Mouse (Mus musculus) layer of hippocampus, postnatal 36 days (tissue): Measurements from ENCODE around the gene Pex5l. TPM values are rescaled to one million over a fixed set of nuclear protein-coding genes. Genes with fewer than 3 reads are reported as not detected.

Source experiments
- DNase-seq, 2 experiments: peaks; one replicate each; pipeline ENCODE4 v3.0.0; 2022
- total RNA-seq, 2 experiments: library from RNA; stranded (reverse); gene quantifications; 2 replicates each; pipeline ENCODE4 v1.2.3; 2021

Pex5l gene
- 100 to 1,000 TPM; 284 to 289 TPM for total RNA-seq

DNA sequence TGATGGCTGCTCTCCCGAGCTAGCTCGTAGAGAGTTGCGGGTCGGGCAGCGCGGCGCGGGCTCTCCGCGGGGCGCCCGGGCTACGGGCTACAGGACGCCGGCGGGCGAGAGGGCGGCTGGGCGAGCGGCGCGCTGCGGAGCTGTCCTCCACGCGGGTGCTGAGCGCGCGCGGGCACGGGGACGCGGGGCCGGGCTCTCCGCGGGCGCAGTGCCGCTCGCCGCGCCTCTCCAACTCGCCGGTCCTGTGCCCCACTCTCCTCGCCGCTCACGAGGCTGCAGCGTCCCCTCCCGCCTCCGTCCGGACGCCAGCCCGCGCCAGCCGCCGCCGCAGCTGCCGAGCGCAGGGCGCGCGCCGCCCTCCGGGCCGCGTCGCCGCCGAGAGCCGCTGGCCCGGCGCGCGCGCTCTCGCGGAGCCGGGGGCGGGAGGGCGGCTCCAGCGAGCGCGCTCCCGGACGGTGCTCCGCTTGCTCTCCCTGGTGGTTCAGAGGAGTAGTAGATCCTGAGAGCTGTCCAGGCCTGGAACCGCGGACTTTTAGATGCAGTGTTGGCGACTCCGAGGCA is at the start of gene Pex5l:
Pex5l (minus strand) TSS at position 347 of the 561 bp plus-strand sequence.
- peak; percentile 76 to 79 for DNase-seq

DNA sequence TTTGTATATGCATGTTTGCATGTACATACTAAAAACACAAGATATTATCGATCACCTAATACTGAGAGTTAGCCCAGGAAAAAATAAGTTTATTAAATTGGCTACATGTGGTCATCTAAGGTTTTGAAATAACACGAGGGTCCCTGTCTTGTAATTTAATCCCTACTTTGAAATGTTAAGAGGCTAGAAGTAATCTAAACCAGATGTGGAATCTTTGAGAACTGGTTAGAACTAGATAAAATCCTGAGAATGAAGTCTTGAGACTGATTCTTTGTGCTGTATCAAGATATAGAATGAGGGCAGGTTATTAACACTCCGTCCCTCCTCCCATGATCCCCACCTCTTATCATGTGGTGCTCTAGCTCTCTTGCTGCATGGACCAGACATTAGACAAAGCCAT is 22.1 kb upstream of the Pex5l start:
- no peak for DNase-seq

DNA sequence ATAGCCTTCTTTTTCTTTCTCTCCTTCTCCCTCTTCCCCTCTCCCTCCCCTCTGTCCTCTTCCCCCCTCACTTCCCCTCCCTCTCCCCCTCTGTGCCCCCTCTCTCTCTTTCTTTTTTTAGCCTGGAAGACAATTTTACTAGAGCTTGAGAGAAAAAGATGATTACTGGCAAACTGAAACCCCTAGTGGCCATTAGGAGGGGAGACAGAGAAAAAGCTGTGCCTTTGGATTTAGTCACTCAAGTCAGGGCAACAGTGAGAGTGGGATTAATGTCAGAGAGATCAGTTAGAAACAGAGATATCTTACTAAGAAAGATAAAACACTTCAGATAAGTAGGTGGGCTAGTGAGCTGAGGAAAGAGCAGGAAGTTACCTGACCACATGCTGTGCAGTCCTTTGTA is 20.8 kb upstream of the Pex5l start:
- no peak for DNase-seq

GRCm38 (mm10) chr3:33143592-33143991 is 545 bp upstream of the Pex5l start:
- no peak for DNase-seq

GRCm38 (mm10) chr3:33142398-33142797 is 649 bp downstream of the Pex5l start:
- no peak for DNase-seq

- no peak for DNase-seq
These were observed 13.1 kb downstream of the Pex5l start for GRCm38 (mm10) chr3:33129944-33130343.

DNA sequence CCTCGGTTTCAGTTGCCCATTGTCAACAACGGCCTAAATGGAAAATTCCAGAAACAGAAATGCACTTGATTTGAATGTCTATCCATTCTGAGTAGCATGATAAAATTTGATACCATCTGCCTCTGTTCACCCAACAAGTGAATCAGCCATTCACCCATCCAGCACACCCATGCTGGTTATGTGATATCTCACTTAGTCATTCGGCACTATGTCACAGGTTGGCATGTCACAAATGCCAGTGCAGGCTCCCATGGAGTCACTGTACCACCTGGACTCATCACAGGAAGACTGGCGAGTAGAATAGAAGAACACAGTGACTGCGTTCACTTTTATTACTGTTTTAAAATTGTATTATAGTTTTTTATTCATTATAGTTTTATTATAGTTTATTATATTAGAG is 18.3 kb downstream of the Pex5l start:
- DNase-seq = no peak

DNA sequence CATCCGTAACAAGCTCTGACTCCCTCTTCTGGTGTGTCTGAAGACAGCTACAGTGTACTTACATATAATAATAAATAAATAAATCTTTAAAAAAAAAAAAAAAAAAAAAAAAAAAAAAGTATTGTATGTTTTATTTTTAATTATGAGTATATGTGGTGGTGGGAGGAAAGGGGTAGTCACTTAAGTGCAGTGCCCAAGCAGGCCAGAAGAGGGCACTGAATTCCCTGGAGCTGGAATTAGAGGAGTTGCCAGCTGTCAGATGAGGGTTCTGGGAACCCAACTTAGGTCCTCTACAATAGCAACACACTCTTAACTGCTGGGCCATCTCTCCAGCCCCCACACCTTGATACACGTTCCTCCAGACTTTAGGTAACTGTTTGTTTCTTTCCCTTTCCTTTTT is 37.3 kb downstream of the Pex5l start:
- no peak for DNase-seq

DNA sequence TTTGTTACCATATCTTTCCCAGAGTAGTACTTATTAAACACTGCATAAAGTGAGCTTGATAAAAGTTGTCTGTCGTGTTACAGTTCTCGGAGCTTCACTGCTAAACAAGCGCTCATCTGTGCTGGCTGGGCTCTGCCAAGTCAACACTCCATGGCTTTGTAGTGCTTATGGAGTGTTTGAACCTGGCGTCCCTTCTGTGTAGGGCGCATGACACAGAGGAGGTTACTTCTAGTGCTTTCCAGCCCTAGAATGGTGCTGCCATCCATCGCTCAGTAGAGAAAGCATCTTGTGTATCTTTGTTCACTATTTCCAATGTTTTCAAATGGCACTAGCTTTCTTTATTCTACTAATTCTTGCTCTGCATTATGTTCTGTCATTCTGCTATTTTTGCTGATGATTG is 39.5 kb downstream of the Pex5l start:
- DNase-seq = no peak

GRCm38 (mm10) chr3:33098550-33099295 is 44.3 kb downstream of the Pex5l start:
- DNase-seq = no peak

DNA sequence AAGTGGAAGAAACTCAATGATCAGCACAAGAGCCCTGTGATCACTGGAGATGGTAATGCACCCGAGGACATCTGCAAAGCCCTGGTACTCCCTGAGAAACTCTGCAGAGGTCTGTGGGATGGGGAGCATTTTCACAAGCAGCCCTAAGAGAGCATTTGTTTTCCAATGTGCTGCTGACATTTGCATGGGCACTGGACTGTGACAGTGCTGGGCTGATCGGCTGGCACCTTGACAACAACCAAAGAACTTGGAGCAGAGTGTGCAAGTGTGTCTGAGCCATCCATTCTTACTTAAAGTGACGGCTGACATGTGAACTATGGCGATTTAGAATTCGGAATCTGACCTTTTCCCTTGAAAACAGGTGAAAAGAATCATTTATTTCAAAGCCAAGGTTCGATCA is 49.4 kb downstream of the Pex5l start:
- DNase-seq = no peak

DNA sequence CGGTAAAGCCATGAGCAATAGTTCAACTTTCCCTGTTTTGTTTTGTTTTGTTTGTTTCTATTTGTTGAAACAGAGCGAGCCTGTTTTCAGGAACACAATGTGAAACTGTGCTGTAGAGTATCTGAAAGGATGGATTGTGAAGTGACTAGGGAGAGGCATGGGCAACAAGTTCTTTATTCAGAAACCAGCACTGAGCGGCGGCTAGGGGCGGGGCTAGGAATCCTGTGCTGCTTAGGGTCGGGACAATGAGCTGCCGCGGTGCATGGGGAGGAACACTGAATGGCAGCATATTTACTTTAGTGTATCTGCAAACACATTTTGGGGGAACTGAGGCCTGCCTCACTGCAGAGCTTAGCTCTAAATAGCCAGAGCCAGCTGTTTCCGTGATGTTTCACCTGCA is 53.0 kb downstream of the Pex5l start:
- DNase-seq = no peak

GRCm38 (mm10) chr3:33089470-33089869 is 53.6 kb downstream of the Pex5l start:
- DNase-seq = no peak

GRCm38 (mm10) chr3:33088276-33088675 is 54.8 kb downstream of the Pex5l start:
- DNase-seq = no peak

DNA sequence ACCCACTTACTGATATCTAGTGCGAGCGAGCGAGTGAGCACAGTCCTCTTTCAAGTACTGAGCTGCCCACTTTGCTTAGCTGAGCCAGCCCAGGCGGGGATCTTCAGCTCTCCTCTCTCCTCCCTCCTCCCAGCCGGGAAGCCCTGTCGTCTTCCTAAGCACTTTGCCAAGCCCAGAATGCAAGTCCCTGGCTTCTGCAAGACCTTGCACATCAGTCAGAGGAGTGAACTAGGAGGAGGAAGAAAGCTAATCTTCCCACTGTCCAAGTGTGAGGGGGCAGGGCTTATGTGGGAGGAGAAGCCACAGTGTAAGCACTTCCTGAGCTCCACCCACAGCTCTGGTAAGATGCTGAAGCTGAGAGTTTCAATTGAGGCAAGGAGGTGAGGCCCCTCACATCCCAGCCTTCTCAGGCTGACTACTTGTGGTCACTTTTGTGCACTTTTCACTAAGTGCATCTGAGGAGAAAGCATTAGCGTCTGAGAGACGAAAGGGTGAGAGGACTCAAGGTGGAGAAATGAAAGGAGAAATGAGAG is 60.2 kb downstream of the Pex5l start:
- DNase-seq = no peak

- DNase-seq = no peak
These were observed 61.3 kb downstream of the Pex5l start for GRCm38 (mm10) chr3:33081793-33082192.

- no peak for DNase-seq
These were observed 63.4 kb downstream of the Pex5l start for GRCm38 (mm10) chr3:33079658-33080057.

- no peak for DNase-seq
These were observed 63.9 kb downstream of the Pex5l start for GRCm38 (mm10) chr3:33079171-33079570.

DNA sequence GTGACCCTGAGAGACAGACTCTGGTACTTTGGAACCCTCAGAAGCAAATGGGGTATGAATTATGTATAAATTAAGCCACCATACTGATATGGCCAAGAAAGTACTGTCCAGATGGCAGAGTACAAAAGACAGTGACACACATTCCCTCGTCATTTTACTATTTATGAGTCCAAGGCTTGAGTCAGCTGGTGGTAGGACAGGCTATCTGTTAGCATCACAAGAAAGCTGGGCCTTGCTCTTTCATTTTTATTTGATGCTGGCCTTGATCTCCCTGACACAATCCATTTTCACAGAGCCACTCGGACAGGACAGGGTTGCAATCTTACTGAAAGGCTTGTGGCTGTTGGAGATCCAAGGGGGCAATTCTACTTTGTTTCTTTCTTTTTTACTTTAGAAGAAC is 67.4 kb downstream of the Pex5l start:
- no peak for DNase-seq

DNA sequence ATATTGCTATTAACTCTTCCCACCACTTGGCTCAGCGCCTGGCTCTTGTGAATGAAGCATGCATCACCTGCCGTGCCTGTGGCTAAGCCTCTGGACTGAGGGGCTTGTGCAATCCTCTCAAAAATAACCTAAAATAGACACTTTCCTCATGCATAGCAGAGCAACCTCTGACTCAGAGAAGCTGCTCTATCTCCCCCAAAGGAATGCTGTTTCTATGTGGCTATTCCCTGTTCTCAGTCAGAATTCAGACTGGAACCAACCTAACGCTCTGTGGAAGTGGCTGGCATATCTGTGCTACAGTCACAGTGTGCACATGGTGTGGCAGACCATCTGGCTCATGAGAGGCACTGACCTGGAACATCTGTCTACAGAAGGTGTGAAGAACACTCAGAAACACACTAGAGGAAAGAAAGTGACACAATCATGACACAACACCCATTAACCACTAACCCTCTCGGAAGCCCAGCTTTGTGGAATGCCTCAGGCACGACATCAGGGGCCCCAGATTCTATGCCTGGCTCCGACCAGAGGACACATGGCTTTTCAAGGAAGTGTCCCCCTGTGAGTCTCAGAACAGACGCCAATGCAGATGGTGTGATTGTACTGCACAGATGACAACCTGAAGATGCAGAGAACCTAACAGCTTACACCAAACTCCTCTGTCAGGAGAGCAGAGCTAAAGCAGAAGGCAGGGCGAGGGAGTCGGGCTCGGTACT is 68.6 kb downstream of the Pex5l start:
- no peak for DNase-seq

GRCm38 (mm10) chr3:33073905-33074265 is 69.2 kb downstream of the Pex5l start:
- DNase-seq = no peak

DNA sequence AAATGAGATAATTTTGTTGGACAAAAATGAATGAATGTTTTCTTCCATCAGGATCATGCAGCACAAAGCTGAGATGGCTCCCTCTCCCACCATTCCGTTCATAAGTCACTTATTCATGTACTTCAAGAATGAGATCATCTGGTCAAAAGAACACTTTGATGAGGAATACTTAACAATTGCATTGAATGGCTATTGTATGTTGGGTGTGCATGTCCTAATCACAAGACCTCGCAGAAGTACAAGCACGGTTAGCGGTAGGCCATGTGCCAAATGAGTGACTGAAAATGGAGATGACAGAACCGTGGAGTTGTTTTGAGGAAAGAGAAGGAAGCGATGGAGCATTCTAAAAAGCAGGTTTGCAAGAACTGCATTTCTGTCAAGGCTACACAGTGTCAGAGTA is 72.3 kb downstream of the Pex5l start:
- DNase-seq = no peak

GRCm38 (mm10) chr3:33068146-33068545 is 74.9 kb downstream of the Pex5l start:
- DNase-seq = no peak

GRCm38 (mm10) chr3:33063590-33063989 is 79.5 kb downstream of the Pex5l start:
- no peak for DNase-seq
